ENCODE assay signal across 10 mouse cellular contexts in genomic region chr2:30912291-30912773, GRCm38 (mm10). TPM values are rescaled to one million over a fixed set of nuclear protein-coding genes. Genes with fewer than 3 reads are reported as not detected.
DNase-seq lines count a peak whose midpoint lies in the region; ATAC-seq and TF ChIP-seq lines count a peak whose summit lies in the region.
"Had no signal": no experiment of that assay in that cellular context is flagged by ENCODE, and none has a peak within 500 bp of the region (broad histone marks: within the 10 kb centered on the region; RNA-seq: fewer than 3 reads in every experiment).

No protein-coding gene starts in this region.

- 0 out of 2 replicates have a peak overlapping the region, but pooled peaks have one; percentile 5 for H3K4me2 ChIP-seq in heart, embryonic 15.5 days
- H3K4me2 ChIP-seq: limb, embryonic 15.5 days had no signal

- no peaks in the 10 kb centered on the region for H3K27me3 ChIP-seq in heart, embryonic 15.5 days
- H3K27me3 ChIP-seq: limb, embryonic 15.5 days had no signal

- no peak for TF ChIP-seq CTCF in brain, embryonic 14.5 days (IDR thresholded peaks at IDR 0.05; ENCODE audit: borderline replicate concordance, extremely low read depth, insufficient read depth, insufficient read length)
- no peak for TF ChIP-seq CTCF in lung, adult 2 months (IDR thresholded peaks at IDR 0.05; ENCODE audit: insufficient read depth, low read length)

- no peak overlapping the region for H3K4me3 ChIP-seq in heart, embryonic 15.5 days
- H3K4me3 ChIP-seq in lung, adult 2 months (replicated peaks; ENCODE audit: extremely low read depth, low read depth, low read length) = no peak overlapping the region
- H3K4me3 ChIP-seq: limb, embryonic 15.5 days had no signal

- WGBS in heart, embryonic 15.5 days = 20% methylated on average over 4 of the region's 4 CpGs
- 21% methylated on average over 4 of the region's 4 CpGs for WGBS in lung, adult 2 months

- peak; percentile 35; the same call in 1 of the 2 replicates for ATAC-seq in heart, embryonic 15.5 days (replicated peaks; ENCODE audit: insufficient number of reproducible peaks, insufficient read depth, low FRiP score, low read depth)

- H3K9me3 ChIP-seq in heart, embryonic 15.5 days (replicated peaks) = no peaks in the 10 kb centered on the region
- H3K9me3 ChIP-seq: limb, embryonic 15.5 days had no signal

- no peak for TF ChIP-seq POLR2A in brain, embryonic 14.5 days (IDR thresholded peaks at IDR 0.05; ENCODE audit: borderline replicate concordance, extremely low read depth, insufficient read depth, insufficient read length, poor library complexity, severe bottlenecking)
- no peak for TF ChIP-seq POLR2A in lung, adult 2 months (IDR thresholded peaks at IDR 0.05; ENCODE audit: borderline replicate concordance, extremely low read depth, low read depth, low read length)

- H3K4me1 ChIP-seq in heart, embryonic 15.5 days (replicated peaks) = peaks cover 15% of the 10 kb centered on the region
- peaks cover 10% of the 10 kb centered on the region; the same call in 1 of the 2 replicates for H3K4me1 ChIP-seq in lung, adult 2 months (ENCODE audit: control insufficient read depth, insufficient read depth, low read length)

- peak; percentile 55 for DNase-seq in MN1 (ENCODE audit: low spot score)
- peak; percentile 12 for DNase-seq in brain, embryonic 14.5 days (ENCODE audit: low read depth)
- peak; percentile 58 for DNase-seq in lung, adult 2 months
- no peak for DNase-seq in layer of hippocampus, adult 9-11 months
- DNase-seq in layer of hippocampus, adult 11-12 months (ENCODE audit: low spot score) = no peak
- DNase-seq in Muller cell, postnatal 12 days (ENCODE audit: inconsistent ontology term) = no peak
- DNase-seq in c-Kit-positive CD71-positive TER-119-positive erythroid progenitor cells, embryonic 14.5 days (ENCODE audit: low spot score) = no peak
- DNase-seq: cerebellum, postnatal 10 days had no signal

- H3K36me3 ChIP-seq in heart, embryonic 15.5 days = no peaks in the 10 kb centered on the region
- H3K36me3 ChIP-seq: limb, embryonic 15.5 days had no signal

- H3K9ac ChIP-seq in heart, embryonic 15.5 days = no peak overlapping the region
- H3K9ac ChIP-seq: limb, embryonic 15.5 days had no signal

- peak overlapping the region; percentile 74 for H3K27ac ChIP-seq in heart, embryonic 15.5 days
- H3K27ac ChIP-seq: limb, embryonic 15.5 days had no signal

RNA-seq across cellular contexts. Expression of gene Ptges, which starts 17.3 kb away (rescaled TPM):
- polyA plus RNA-seq in brain, embryonic 14.5 days (2012; rRNA removed) = 3.8 and 4.7 TPM in 2 replicates
- 2.6 and 4.4 TPM in 2 replicates for polyA plus RNA-seq in heart, embryonic 15.5 days (2015; fragmentation: Nextera tagmentation; extraction: Ambion mirVana)
- polyA plus RNA-seq in lung, adult 2 months (2012; rRNA removed) = 39.2 and 42.3 TPM in 2 replicates

RNA-seq across cellular contexts. Expression of gene Tor1b, which starts 40.4 kb away (rescaled TPM):
- 32.0 and 37.6 TPM in 2 replicates for polyA plus RNA-seq in brain, embryonic 14.5 days (2012; rRNA removed)
- 20.4 and 25.0 TPM in 2 replicates for polyA plus RNA-seq in heart, embryonic 15.5 days (2015; fragmentation: Nextera tagmentation; extraction: Ambion mirVana)
- polyA plus RNA-seq in lung, adult 2 months (2012; rRNA removed) = 23.6 and 30.2 TPM in 2 replicates

RNA-seq across cellular contexts. Expression of gene Tor1a, which starts 55.4 kb away (rescaled TPM):
- polyA plus RNA-seq in brain, embryonic 14.5 days (2012; rRNA removed) = 66.9 and 79.1 TPM in 2 replicates
- 45.9 and 49.4 TPM in 2 replicates for polyA plus RNA-seq in heart, embryonic 15.5 days (2015; fragmentation: Nextera tagmentation; extraction: Ambion mirVana)
- 33.3 and 37.4 TPM in 2 replicates for polyA plus RNA-seq in lung, adult 2 months (2012; rRNA removed)

Comparison
In these comparisons a context has a peak if more than half of its experiments do, and no peak if none do; other contexts are left out.
1. DNase-seq: peak in MN1 (single experiment), brain, embryonic 14.5 days (single experiment) and lung, adult 2 months (single experiment); none in layer of hippocampus, adult 9-11 months (single experiment), layer of hippocampus, adult 11-12 months (single experiment), Muller cell, postnatal 12 days (single experiment) and c-Kit-positive CD71-positive TER-119-positive erythroid progenitor cells, embryonic 14.5 days (single experiment).